Mouse (Mus musculus): Measurements from ENCODE around the gene Astn2.

The Astn2 gene

GRCm38 (mm10) chr4:65839550-65840000 lies 564.8 kb downstream of the Astn2 start:
- no peak for DNase-seq (ENCODE audit: low spot score)

- DNase-seq (ENCODE audit: low spot score) = no peak
These were observed 565.6 kb downstream of the Astn2 start for GRCm38 (mm10) chr4:65838781-65839180.

GRCm38 (mm10) chr4:65832971-65833370 lies 571.4 kb downstream of the Astn2 start:
- no peak for DNase-seq (ENCODE audit: low spot score)

GRCm38 (mm10) chr4:65831872-65832271 lies 572.5 kb downstream of the Astn2 start:
- DNase-seq (ENCODE audit: low spot score) = no peak

GRCm38 (mm10) chr4:65830495-65830894 lies 573.9 kb downstream of the Astn2 start:
- DNase-seq (ENCODE audit: low spot score) = no peak

DNA sequence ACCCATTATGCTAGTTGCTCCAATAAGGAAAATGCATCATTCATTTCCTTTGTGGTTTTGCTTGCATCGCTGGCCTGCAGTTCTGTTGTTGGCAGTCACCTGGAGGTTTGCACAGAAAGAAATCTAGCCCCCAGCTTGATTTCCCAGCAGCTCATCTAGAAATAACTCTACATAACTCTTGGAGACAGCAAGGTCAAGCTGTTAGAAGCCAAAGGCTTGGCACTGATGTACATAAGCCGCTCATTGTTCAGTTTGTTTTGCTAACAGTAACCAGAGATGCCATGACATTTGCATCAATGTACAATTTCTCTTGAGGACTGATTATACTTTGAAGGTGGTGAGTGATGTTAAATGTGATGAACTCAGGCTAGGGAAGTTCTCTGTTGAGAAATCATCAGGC lies 583.3 kb downstream of the Astn2 start:
- DNase-seq (ENCODE audit: low spot score) = no peak

- no peak for DNase-seq (ENCODE audit: low spot score)
These were observed 584.2 kb downstream of the Astn2 start for GRCm38 (mm10) chr4:65820236-65820635.

DNA sequence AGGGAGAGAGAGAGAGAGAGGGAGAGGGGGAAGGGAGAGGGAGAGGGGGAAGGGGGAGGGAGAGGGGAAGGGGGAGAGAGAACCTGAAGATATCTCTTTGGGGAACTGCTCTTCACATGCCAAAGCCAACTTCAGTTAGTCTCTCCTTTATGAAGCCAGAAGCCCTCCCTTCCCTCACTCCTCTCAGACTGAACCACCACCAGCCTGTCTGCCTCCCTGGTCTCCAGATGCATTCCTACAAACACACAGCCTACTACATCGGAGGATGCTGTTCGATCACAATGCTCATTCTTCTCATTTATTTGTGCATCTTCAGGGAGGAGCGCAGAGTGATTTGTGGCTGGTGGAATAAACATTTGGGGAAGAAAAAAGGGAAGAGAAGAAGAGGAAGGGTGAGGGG lies 584.6 kb downstream of the Astn2 start:
- no peak for DNase-seq (ENCODE audit: low spot score)

- no peak for DNase-seq (ENCODE audit: low spot score)
These were observed 590.3 kb downstream of the Astn2 start for GRCm38 (mm10) chr4:65814176-65814535.

GRCm38 (mm10) chr4:65813500-65814175 lies 590.8 kb downstream of the Astn2 start:
- DNase-seq (ENCODE audit: low spot score) = no peak

- no peak for DNase-seq (ENCODE audit: low spot score)
These were observed 597.1 kb downstream of the Astn2 start for GRCm38 (mm10) chr4:65807341-65807740.

DNA sequence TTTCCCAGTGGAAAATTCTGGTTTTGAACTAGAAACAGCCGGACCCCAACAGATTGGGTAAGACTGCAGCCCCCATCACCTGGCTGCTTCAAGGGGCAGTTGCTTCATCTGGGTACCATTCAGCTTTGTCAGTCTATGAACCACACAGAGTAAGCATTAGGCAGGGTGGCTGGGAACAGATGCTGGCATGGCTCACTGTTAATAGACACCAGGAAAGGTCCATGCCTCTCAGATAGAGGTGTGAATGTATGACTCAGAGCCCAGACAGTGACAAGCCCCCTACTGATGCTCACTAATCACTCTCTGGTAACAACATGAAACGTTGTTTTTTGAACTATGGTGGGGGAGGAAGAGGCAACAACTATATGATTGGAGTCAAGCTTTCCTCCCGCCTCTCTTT lies 603.2 kb downstream of the Astn2 start:
- no peak for DNase-seq (ENCODE audit: low spot score)

GRCm38 (mm10) chr4:65791051-65791450 lies 613.4 kb downstream of the Astn2 start:
- no peak for DNase-seq (ENCODE audit: low spot score)

GRCm38 (mm10) chr4:65773368-65774010 lies 630.9 kb downstream of the Astn2 start:
- no peak for DNase-seq (ENCODE audit: low spot score)

GRCm38 (mm10) chr4:65770952-65771351 lies 633.5 kb downstream of the Astn2 start:
- no peak for DNase-seq (ENCODE audit: low spot score)

GRCm38 (mm10) chr4:65767919-65768318 lies 636.5 kb downstream of the Astn2 start:
- DNase-seq (ENCODE audit: low spot score) = no peak

DNA sequence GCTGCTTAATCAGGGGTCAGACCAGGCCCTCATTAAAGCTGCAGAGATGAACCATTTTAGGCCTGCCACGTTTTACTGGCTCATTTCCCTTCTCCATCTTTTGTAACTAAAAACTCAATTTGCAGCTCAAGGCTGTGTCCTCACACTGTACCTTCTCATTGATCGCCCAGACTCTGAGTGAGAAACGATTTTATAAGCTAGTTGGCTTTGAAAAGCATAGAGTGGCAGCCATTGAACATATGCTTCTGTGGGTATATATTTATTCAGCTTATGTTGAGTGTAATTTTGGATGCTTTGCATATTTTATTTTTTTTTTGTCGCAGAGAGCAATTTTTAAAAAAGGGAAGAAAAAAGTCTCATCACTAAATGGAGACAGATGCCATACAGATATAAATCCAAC lies 637.0 kb downstream of the Astn2 start:
- no peak for DNase-seq (ENCODE audit: low spot score)

GRCm38 (mm10) chr4:65765312-65765711 lies 639.1 kb downstream of the Astn2 start:
- DNase-seq (ENCODE audit: low spot score) = no peak

DNA sequence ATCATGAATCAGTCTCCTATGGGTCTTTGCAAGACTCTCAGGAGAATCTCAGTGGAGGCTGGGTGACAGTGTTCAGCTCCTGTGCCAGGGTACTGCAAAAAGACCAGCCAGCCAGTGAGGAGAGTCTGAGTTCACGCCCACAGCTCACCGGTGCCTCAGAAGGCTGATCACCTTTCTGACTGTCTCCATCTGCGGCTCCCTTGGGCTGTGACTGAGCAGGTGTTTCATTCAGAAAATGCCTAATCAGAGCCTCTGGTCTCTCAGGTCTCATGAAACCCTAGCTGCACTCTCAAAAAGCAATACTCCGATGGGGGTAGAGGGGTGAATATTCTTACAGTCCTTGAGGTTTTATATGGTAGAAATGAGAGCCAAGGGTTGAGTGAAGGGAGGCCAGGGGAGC lies 640.1 kb downstream of the Astn2 start:
- no peak for DNase-seq (ENCODE audit: low spot score)

GRCm38 (mm10) chr4:65763823-65764222 lies 640.6 kb downstream of the Astn2 start:
- no peak for DNase-seq (ENCODE audit: low spot score)

DNA sequence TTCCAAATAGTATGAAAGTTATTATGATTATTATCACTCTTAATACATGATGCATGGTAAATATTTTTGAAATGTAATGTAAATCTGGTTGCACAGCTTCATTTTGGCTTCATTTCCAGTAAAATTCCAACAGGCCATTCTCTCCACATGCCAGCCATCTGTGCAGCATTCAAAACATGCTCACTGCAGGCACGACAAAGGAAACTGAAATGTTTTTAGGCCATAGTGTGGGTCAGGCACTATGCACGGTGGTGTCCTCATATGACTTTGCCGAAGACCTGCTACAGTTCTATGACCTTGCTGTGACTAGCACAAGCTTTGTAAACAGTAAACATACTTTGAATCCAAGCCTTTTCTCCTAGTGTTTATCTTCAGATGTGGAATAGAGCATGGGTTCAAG lies 642.3 kb downstream of the Astn2 start:
- no peak for DNase-seq (ENCODE audit: low spot score)

DNA sequence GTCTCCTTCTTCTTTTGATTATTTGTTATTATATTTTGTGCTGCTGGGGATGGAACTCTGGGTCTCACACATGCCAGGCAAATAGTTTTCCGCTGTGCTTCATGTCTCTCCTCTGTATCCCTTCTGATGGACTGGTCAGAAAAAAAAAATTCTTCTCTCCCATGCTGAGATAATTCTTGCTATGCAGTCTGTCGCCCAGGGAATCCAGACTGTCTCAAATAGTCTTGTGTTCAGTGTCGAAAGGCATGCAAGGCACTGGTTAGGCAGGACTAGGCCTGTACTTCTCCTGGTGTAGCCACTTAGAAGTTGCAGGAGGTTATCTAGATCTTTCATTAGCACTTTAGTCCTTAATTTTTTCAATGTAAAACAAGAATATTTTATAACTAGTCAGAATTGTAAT lies 642.8 kb downstream of the Astn2 start:
- no peak for DNase-seq (ENCODE audit: low spot score)

GRCm38 (mm10) chr4:65758875-65759201 lies 645.6 kb downstream of the Astn2 start:
- no peak for DNase-seq (ENCODE audit: low spot score)
